ENCODE assay signal across 8 mouse cellular contexts in the genomic region with DNA sequence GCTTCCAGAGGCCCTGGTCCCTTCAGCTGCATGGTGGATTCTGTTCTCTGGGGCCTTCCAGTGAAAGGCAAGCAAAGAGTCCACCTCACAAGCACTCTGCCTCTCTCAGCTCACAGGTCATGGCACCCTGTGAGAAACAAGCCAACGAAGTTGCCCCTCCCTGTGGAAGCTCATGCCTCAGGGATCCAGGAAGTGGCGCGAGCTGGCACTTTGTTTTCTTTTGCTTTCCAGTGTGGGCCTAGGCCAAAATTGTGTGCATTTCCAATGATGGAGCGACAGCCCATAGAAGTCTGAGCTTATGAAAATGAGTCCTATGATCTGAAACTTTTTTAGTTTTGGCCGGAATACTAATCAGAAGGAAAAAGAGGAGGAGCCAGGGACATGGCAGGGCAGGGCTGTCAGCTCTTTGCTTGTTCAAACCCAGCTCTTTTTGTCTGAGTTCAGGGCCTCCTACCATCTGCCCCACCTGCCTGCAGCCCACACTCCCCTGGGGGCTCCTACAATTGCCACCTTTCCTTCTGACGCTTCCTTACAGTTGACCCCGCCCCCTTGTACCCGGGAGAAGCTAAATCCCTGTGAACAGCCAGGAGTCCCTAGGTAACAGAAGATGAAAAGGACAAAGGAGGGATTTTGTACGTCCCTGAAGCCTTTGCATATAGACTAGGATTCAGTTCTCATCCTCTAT. TPM values are rescaled to one million over a fixed set of nuclear protein-coding genes. Genes with fewer than 3 reads are reported as not detected.
DNase-seq lines count a peak whose midpoint lies in the region; ATAC-seq and TF ChIP-seq lines count a peak whose summit lies in the region.

No protein-coding gene starts in this region.

- no peak for TF ChIP-seq POLR2A in bone marrow, adult 2 months (IDR thresholded peaks at IDR 0.05; ENCODE audit: borderline replicate concordance, control insufficient read depth, low read depth, low read length)

- H3K27me3 ChIP-seq in kidney, embryonic 16.5 days (ENCODE audit: insufficient read depth, low read length): peaks cover 15% of the 10 kb centered on the region; the same call in 1 of the 2 replicates
- 0 out of 2 replicates have a peak, but pooled peaks cover 3% of the 10 kb centered on the region for H3K27me3 ChIP-seq in kidney, embryonic 14.5 days (ENCODE audit: control insufficient read depth, insufficient read depth, low read length)
- peaks cover 7% of the 10 kb centered on the region for H3K27me3 ChIP-seq in midbrain, embryonic 11.5 days (ENCODE audit: control insufficient read depth, insufficient read depth, low read length)

- H3K9me3 ChIP-seq in kidney, embryonic 16.5 days (ENCODE audit: low read length): no peaks in the 10 kb centered on the region
- H3K9me3 ChIP-seq in kidney, embryonic 14.5 days (ENCODE audit: control insufficient read depth, low read length): no peaks in the 10 kb centered on the region
- no peaks in the 10 kb centered on the region for H3K9me3 ChIP-seq in midbrain, embryonic 11.5 days (ENCODE audit: control insufficient read depth, low read length)

- H3K4me3 ChIP-seq in kidney, embryonic 16.5 days (ENCODE audit: low read length): no peak overlapping the region
- H3K4me3 ChIP-seq in kidney, embryonic 14.5 days (ENCODE audit: low read length): no peak overlapping the region
- no peak overlapping the region for H3K4me3 ChIP-seq in bone marrow, adult 2 months (replicated peaks; ENCODE audit: control insufficient read depth, low read depth, low read length)
- no peak overlapping the region for H3K4me3 ChIP-seq in midbrain, embryonic 11.5 days (ENCODE audit: low read depth, low read length)

- H3K36me3 ChIP-seq in kidney, embryonic 16.5 days (ENCODE audit: insufficient read depth, low read length): no peaks in the 10 kb centered on the region
- no peaks in the 10 kb centered on the region for H3K36me3 ChIP-seq in kidney, embryonic 14.5 days (ENCODE audit: control insufficient read depth, insufficient read depth, low read length)
- no peaks in the 10 kb centered on the region for H3K36me3 ChIP-seq in midbrain, embryonic 11.5 days (ENCODE audit: control insufficient read depth, insufficient read depth, low read length)

- TF ChIP-seq CTCF in bone marrow, adult 2 months (IDR thresholded peaks at IDR 0.05; ENCODE audit: control insufficient read depth, insufficient read depth, low read length): no peak

- H3K4me1 ChIP-seq in kidney, embryonic 16.5 days (ENCODE audit: insufficient read depth, low read length): peaks cover 6% of the 10 kb centered on the region; the same call in 1 of the 2 replicates
- no peaks in the 10 kb centered on the region for H3K4me1 ChIP-seq in kidney, embryonic 14.5 days (ENCODE audit: control insufficient read depth, insufficient read depth, low read length)
- peaks cover 2% of the 10 kb centered on the region for H3K4me1 ChIP-seq in bone marrow, adult 2 months (ENCODE audit: control insufficient read depth, insufficient read depth, low read length)
- peaks cover 8% of the 10 kb centered on the region; the same call in 1 of the 2 replicates for H3K4me1 ChIP-seq in midbrain, embryonic 11.5 days (ENCODE audit: control insufficient read depth, insufficient read depth, low read length)

- H3K27ac ChIP-seq in kidney, embryonic 16.5 days (ENCODE audit: low read length): no peak overlapping the region
- H3K27ac ChIP-seq in kidney, embryonic 14.5 days (ENCODE audit: low read depth, low read length): no peak overlapping the region
- H3K27ac ChIP-seq in bone marrow, adult 2 months (ENCODE audit: control insufficient read depth, insufficient read depth, low read depth, low read length, poor library complexity): peak overlapping the region; percentile 61; the same call in 1 of the 2 replicates
- no peak overlapping the region for H3K27ac ChIP-seq in midbrain, embryonic 11.5 days (ENCODE audit: low read depth, low read length)

- H3K9ac ChIP-seq in kidney, embryonic 16.5 days (replicated peaks; ENCODE audit: low read length): 0 out of 2 replicates have a peak overlapping the region, but pooled peaks have one; percentile 22
- H3K9ac ChIP-seq in kidney, embryonic 14.5 days (ENCODE audit: low read depth, low read length): no peak overlapping the region
- H3K9ac ChIP-seq in midbrain, embryonic 11.5 days (ENCODE audit: low read length): no peak overlapping the region

- WGBS in kidney, embryonic 16.5 days: 53% methylated on average over 9 of the region's 9 CpGs
- 53% methylated on average over 9 of the region's 9 CpGs for WGBS in kidney, embryonic 14.5 days
- 33% methylated on average over 9 of the region's 9 CpGs for WGBS in bone marrow, adult 2 months
- 46% methylated on average over 9 of the region's 9 CpGs for WGBS in midbrain, embryonic 11.5 days

- ATAC-seq in kidney, embryonic 16.5 days (ENCODE audit: low FRiP score, low TSS enrichment): 0 out of 2 replicates have a peak, but pooled peaks have one; percentile 18
- no peak for ATAC-seq in kidney, embryonic 14.5 days (ENCODE audit: low FRiP score, low TSS enrichment)
- peak; percentile 25; the same call in 1 of the 2 replicates for ATAC-seq in midbrain, embryonic 11.5 days (ENCODE audit: low FRiP score)

- no peak overlapping the region for H3K4me2 ChIP-seq in kidney, embryonic 16.5 days (replicated peaks; ENCODE audit: low read depth, low read length)
- no peak overlapping the region for H3K4me2 ChIP-seq in kidney, embryonic 14.5 days (replicated peaks; ENCODE audit: low read depth, low read length)
- no peak overlapping the region for H3K4me2 ChIP-seq in midbrain, embryonic 11.5 days

- peak; percentile 2 for DNase-seq in embryo, embryonic 10.5 days (ENCODE audit: low spot score)
- no peak for DNase-seq in embryo, embryonic 10 days (ENCODE audit: low spot score)
- DNase-seq in midbrain, embryonic 11.5 days (ENCODE audit: low spot score, missing footprints): no peak
- no peak for DNase-seq in adrenal gland, postnatal 10 days
- DNase-seq in cerebellum, adult 8-10 months: no peak

RNA-seq across cellular contexts. Expression of gene Tmsb4x, which starts 2.9 kb away (rescaled TPM):
- 2,464 and 2,500 TPM in 2 replicates for polyA plus RNA-seq in kidney, embryonic 16.5 days (2015; fragmentation: Nextera tagmentation; extraction: Ambion mirVana)
- 2,072 and 3,120 TPM in 2 replicates for polyA plus RNA-seq in kidney, embryonic 14.5 days (2014; fragmentation: Nextera tagmentation; extraction: Ambion mirVana)
- polyA plus RNA-seq in bone marrow, adult 2 months (2011; ENCODE audit: insufficient read depth, insufficient read length, low replicate concordance, missing spikeins): 2,117 and 3,348 TPM in 2 replicates
- polyA plus RNA-seq in midbrain, embryonic 11.5 days (2014; fragmentation: Nextera tagmentation; extraction: Ambion mirVana): 5,801 and 6,146 TPM in 2 replicates
- 100 to 1,000 TPM; 687 to 755 TPM for total RNA-seq in adrenal gland, postnatal 10 days (2021)

RNA-seq across cellular contexts. Expression of gene Tlr8, which starts 52.1 kb away (rescaled TPM):
- 0.06 and 0.15 TPM in 2 replicates for polyA plus RNA-seq in kidney, embryonic 16.5 days (2015; fragmentation: Nextera tagmentation; extraction: Ambion mirVana)
- 0.10 and 0.12 TPM in 2 replicates for polyA plus RNA-seq in kidney, embryonic 14.5 days (2014; fragmentation: Nextera tagmentation; extraction: Ambion mirVana)
- polyA plus RNA-seq in bone marrow, adult 2 months (2011; ENCODE audit: insufficient read depth, insufficient read length, low replicate concordance, missing spikeins): 1.4 and 1.5 TPM in 2 replicates
- 0.14 TPM in 1 of 2 replicates, not detected in the other for polyA plus RNA-seq in midbrain, embryonic 11.5 days (2014; fragmentation: Nextera tagmentation; extraction: Ambion mirVana)
- total RNA-seq in adrenal gland, postnatal 10 days (2021): 1 to 10 TPM; 1.4 to 1.5 TPM
